ENCODE assay signal across 9 mouse cellular contexts in the genomic region with DNA sequence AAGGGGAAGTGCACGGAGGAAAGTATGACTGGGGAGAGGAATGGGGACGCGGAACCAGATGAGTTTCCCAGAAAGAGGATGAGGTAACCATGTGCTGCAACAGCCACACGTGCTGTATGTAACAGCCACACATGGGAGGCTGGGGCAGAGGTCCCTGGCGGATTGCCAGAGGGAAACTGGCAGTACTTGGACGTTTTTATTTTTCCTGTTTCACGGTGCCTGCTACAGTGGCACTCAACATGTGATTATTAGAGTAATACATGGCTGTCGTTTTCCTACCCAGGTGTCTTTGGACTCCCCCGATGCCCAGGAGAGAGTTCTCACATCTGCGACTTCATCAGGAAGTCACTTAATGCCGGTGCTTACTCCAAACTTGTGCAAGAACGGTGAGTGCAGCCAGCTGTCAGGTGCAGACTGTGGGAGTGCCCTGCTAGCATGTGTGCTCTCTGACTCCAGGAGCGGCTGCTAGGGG. TPM values are rescaled to one million over a fixed set of nuclear protein-coding genes. Genes with fewer than 3 reads are reported as not detected.
DNase-seq lines count a peak whose midpoint lies in the region; ATAC-seq lines count a peak whose summit lies in the region.
"Had no signal": no experiment of that assay in that cellular context is flagged by ENCODE, and none has a peak within 500 bp of the region (broad histone marks: within the 10 kb centered on the region; RNA-seq: fewer than 3 reads in every experiment).

No protein-coding gene starts in this region.

- H3K9ac ChIP-seq in intestine, embryonic 16.5 days (ENCODE audit: low read depth, low read length): no peak overlapping the region
- H3K9ac ChIP-seq in forebrain, embryonic 16.5 days (replicated peaks; ENCODE audit: low read depth, low read length): no peak overlapping the region
- H3K9ac ChIP-seq: neural tube, embryonic 13.5 days had no signal

- H3K27ac ChIP-seq in intestine, embryonic 16.5 days (ENCODE audit: low read length): no peak overlapping the region
- no peak overlapping the region for H3K27ac ChIP-seq in forebrain, embryonic 16.5 days (ENCODE audit: low read length)
- H3K27ac ChIP-seq: neural tube, embryonic 13.5 days had no signal

- no peak overlapping the region for H3K4me2 ChIP-seq in intestine, embryonic 16.5 days (ENCODE audit: low read depth, low read length)
- no peak overlapping the region for H3K4me2 ChIP-seq in forebrain, embryonic 16.5 days (ENCODE audit: low read length)
- H3K4me2 ChIP-seq: neural tube, embryonic 13.5 days had no signal

- H3K9me3 ChIP-seq in intestine, embryonic 16.5 days (ENCODE audit: control insufficient read depth, low read length): no peaks in the 10 kb centered on the region
- H3K9me3 ChIP-seq in forebrain, embryonic 16.5 days (ENCODE audit: control insufficient read depth, low read length): no peaks in the 10 kb centered on the region
- H3K9me3 ChIP-seq: neural tube, embryonic 13.5 days had no signal

- 67% methylated on average over 13 of the region's 13 CpGs for WGBS in intestine, embryonic 16.5 days
- 73% methylated on average over 13 of the region's 13 CpGs for WGBS in forebrain, embryonic 16.5 days

- H3K4me1 ChIP-seq in intestine, embryonic 16.5 days (ENCODE audit: control insufficient read depth, insufficient read depth, low read length): no peaks in the 10 kb centered on the region
- H3K4me1 ChIP-seq in forebrain, embryonic 16.5 days (replicated peaks; ENCODE audit: control insufficient read depth, insufficient read depth, low read length): no peaks in the 10 kb centered on the region
- H3K4me1 ChIP-seq: neural tube, embryonic 13.5 days had no signal

- 0 out of 2 replicates have a peak, but pooled peaks have one; percentile 40 for ATAC-seq in intestine, embryonic 16.5 days
- ATAC-seq in monocyte, adult 5-6 weeks (replicated peaks; ENCODE audit: insufficient number of reproducible peaks, low FRiP score, low TSS enrichment, poor library complexity, severe bottlenecking): peak; percentile 94
- ATAC-seq in forebrain, embryonic 16.5 days: no peak

- DNase-seq in gastrocnemius, postnatal 14 days: peak; percentile 32
- no peak for DNase-seq in gastrocnemius, adult 8-10 months (ENCODE audit: low spot score in 2 of 2)
- DNase-seq in adipocyte (ENCODE audit: low spot score): peak; percentile 72
- no peak for DNase-seq in right cerebral cortex, postnatal 4 days
- DNase-seq in layer of hippocampus, postnatal 25 days (ENCODE audit: extremely low spot score in 1 of 2, low spot score in 1 of 2): no peak

- intact Hi-C loops in gastrocnemius, postnatal 14 days (cut with DNase I; ENCODE audit: low total_unique reads): no loop called here

- H3K4me3 ChIP-seq in intestine, embryonic 16.5 days (ENCODE audit: low read length): no peak overlapping the region
- no peak overlapping the region for H3K4me3 ChIP-seq in forebrain, embryonic 16.5 days (replicated peaks; ENCODE audit: low read length)
- H3K4me3 ChIP-seq: neural tube, embryonic 13.5 days had no signal

- H3K27me3 ChIP-seq in intestine, embryonic 16.5 days (replicated peaks; ENCODE audit: control insufficient read depth, insufficient read depth, low read length): no peaks in the 10 kb centered on the region
- H3K27me3 ChIP-seq in forebrain, embryonic 16.5 days (replicated peaks; ENCODE audit: control insufficient read depth, insufficient read depth, low read length): no peaks in the 10 kb centered on the region
- H3K27me3 ChIP-seq: neural tube, embryonic 13.5 days had no signal

- H3K36me3 ChIP-seq in intestine, embryonic 16.5 days (ENCODE audit: control insufficient read depth, insufficient read depth, low read length): peaks cover 6% of the 10 kb centered on the region; the same call in 1 of the 2 replicates
- peaks cover 20% of the 10 kb centered on the region for H3K36me3 ChIP-seq in forebrain, embryonic 16.5 days (ENCODE audit: control insufficient read depth, insufficient read depth)

RNA-seq across cellular contexts. Expression of gene Ppt1, which starts 12.1 kb away (rescaled TPM):
- 10 to 100 TPM; 16.3 to 17.2 TPM for total RNA-seq in gastrocnemius, postnatal 14 days (2021)
- total RNA-seq in gastrocnemius, adult 8-10 months (2022): 10 to 100 TPM in 2 of 4 experiments, 1 to 10 TPM in 2; 8.8 to 12.1 (median 10.3) TPM
- 79.3 and 81.0 TPM in 2 replicates for polyA plus RNA-seq in intestine, embryonic 16.5 days (2015; fragmentation: Nextera tagmentation; extraction: Ambion mirVana)
- 118 to 145 TPM (median 130 TPM) in 3 replicates for total RNA-seq in monocyte, adult 5-6 weeks (2017)
- 10 to 100 TPM; 80.2 to 83.5 TPM for total RNA-seq in layer of hippocampus, postnatal 25 days (2021)
- 72.3 and 85.2 TPM in 2 replicates for polyA plus RNA-seq in forebrain, embryonic 16.5 days (2015; fragmentation: Nextera tagmentation; extraction: Ambion mirVana)

RNA-seq across cellular contexts. Expression of gene Cap1, which starts 37.7 kb away (rescaled TPM):
- total RNA-seq in gastrocnemius, postnatal 14 days (2021): 10 to 100 TPM; 33.4 to 39.2 TPM
- 10 to 100 TPM; 12.5 to 20.2 (median 18.9) TPM for total RNA-seq in gastrocnemius, adult 8-10 months (2022)
- polyA plus RNA-seq in intestine, embryonic 16.5 days (2015; fragmentation: Nextera tagmentation; extraction: Ambion mirVana): 86.4 and 91.1 TPM in 2 replicates
- 562 to 797 TPM (median 623 TPM) in 3 replicates for total RNA-seq in monocyte, adult 5-6 weeks (2017)
- total RNA-seq in layer of hippocampus, postnatal 25 days (2021): 100 to 1,000 TPM; 299 to 313 TPM
- 77.5 and 80.8 TPM in 2 replicates for polyA plus RNA-seq in forebrain, embryonic 16.5 days (2015; fragmentation: Nextera tagmentation; extraction: Ambion mirVana)

Comparison
In these comparisons a context has a peak if more than half of its experiments do, and no peak if none do; other contexts are left out.
1. DNase-seq: peak in gastrocnemius, postnatal 14 days (single experiment) and adipocyte (single experiment); none in gastrocnemius, adult 8-10 months (0 of 2), right cerebral cortex, postnatal 4 days (single experiment) and layer of hippocampus, postnatal 25 days (0 of 2).
2. RNA of gene Cap1, which starts 37.7 kb away (total RNA-seq): 562 to 797 TPM in monocyte, adult 5-6 weeks and 299 to 313 TPM in layer of hippocampus, postnatal 25 days; 33.4 to 39.2 TPM in gastrocnemius, postnatal 14 days and 12.5 to 20.2 TPM in gastrocnemius, adult 8-10 months; every median in the first group is over 4 times any median in the second.